Mouse (Mus musculus): ENCODE measurements at regions not wholly inside any gene's neighbourhood (a gene's known extent, or its start where the extent isn't known, plus 50 kb on each side); places are given as distances from the start of the nearest gene placed in this dataset.
"Not testable (repeated sequence)": the region's sequence is repeated elsewhere in the genome, so short reads cannot be mapped to it uniquely, and the experiment has no call there.

GRCm38 (mm10) chr1:41900370-41900769, 795.2 kb upstream of the Pou3f3 start:
- Histone ChIP-seq H3K36me3 (ENCODE audit: control insufficient read depth, insufficient read depth, low read length) (no peaks in the 10 kb centered on the region), H3K4me2 (ENCODE audit: low read depth, low read length) (no peak overlapping the region), H3K4me3 (ENCODE audit: low read depth, low read length) (no peak overlapping the region), H3K4me1 (ENCODE audit: control insufficient read depth, insufficient read depth, low read length) (no peaks in the 10 kb centered on the region), H3K27ac (replicated peaks; ENCODE audit: low read depth, low read length) (no peak overlapping the region), H3K27me3 (replicated peaks; ENCODE audit: control insufficient read depth, insufficient read depth, low read length) (no peaks in the 10 kb centered on the region), H3K9ac (ENCODE audit: low read depth, low read length) (no peak overlapping the region), H3K9me3 (ENCODE audit: control insufficient read depth, low read length) (no peaks in the 10 kb centered on the region)
- WGBS: 77% methylated on average over 6 of the region's 6 CpGs
- no peak for ATAC-seq (ENCODE audit: low read depth)
- no peak for DNase-seq (ENCODE audit: low spot score)

- no peak for DNase-seq (ENCODE audit: low spot score)
- no peaks in the 10 kb centered on the region for H3K4me1 ChIP-seq (ENCODE audit: control insufficient read depth, insufficient read depth, low read length)
- H3K9ac ChIP-seq (ENCODE audit: low read depth, low read length): no peak overlapping the region
- no peak for ATAC-seq (ENCODE audit: low read depth)
- no peak overlapping the region for H3K27ac ChIP-seq (replicated peaks; ENCODE audit: low read depth, low read length)
- H3K9me3 ChIP-seq (ENCODE audit: control insufficient read depth, low read length): no peaks in the 10 kb centered on the region
- no peaks in the 10 kb centered on the region for H3K36me3 ChIP-seq (ENCODE audit: control insufficient read depth, insufficient read depth, low read length)
- H3K4me2 ChIP-seq (ENCODE audit: low read depth, low read length): no peak overlapping the region
- H3K4me3 ChIP-seq (ENCODE audit: low read depth, low read length): no peak overlapping the region
- WGBS: 80% methylated on average over 5 of the region's 5 CpGs
- no peaks in the 10 kb centered on the region for H3K27me3 ChIP-seq (replicated peaks; ENCODE audit: control insufficient read depth, insufficient read depth, low read length)
These were observed 789.6 kb upstream of the Pou3f3 start for GRCm38 (mm10) chr1:41905971-41906370.

GRCm38 (mm10) chr1:41908001-41908807, 787.4 kb upstream of the Pou3f3 start:
- H3K9ac ChIP-seq (ENCODE audit: low read depth, low read length): no peak overlapping the region
- no peak for ATAC-seq (ENCODE audit: low read depth)
- H3K27ac ChIP-seq (replicated peaks; ENCODE audit: low read depth, low read length): no peak overlapping the region
- no peaks in the 10 kb centered on the region for H3K36me3 ChIP-seq (ENCODE audit: control insufficient read depth, insufficient read depth, low read length)
- H3K4me1 ChIP-seq (ENCODE audit: control insufficient read depth, insufficient read depth, low read length): no peaks in the 10 kb centered on the region
- no peak overlapping the region for H3K4me2 ChIP-seq (ENCODE audit: low read depth, low read length)
- no peak overlapping the region for H3K4me3 ChIP-seq (ENCODE audit: low read depth, low read length)
- no peaks in the 10 kb centered on the region for H3K27me3 ChIP-seq (replicated peaks; ENCODE audit: control insufficient read depth, insufficient read depth, low read length)
- no peak for DNase-seq (ENCODE audit: low spot score)
- no peaks in the 10 kb centered on the region for H3K9me3 ChIP-seq (ENCODE audit: control insufficient read depth, low read length)
- WGBS: 69% methylated on average over 8 of the region's 8 CpGs

GRCm38 (mm10) chr1:41908808-41909110, 786.8 kb upstream of the Pou3f3 start:
- Histone ChIP-seq H3K4me2 (ENCODE audit: low read depth, low read length) (no peak overlapping the region), H3K9me3 (ENCODE audit: control insufficient read depth, low read length) (no peaks in the 10 kb centered on the region), H3K4me3 (ENCODE audit: low read depth, low read length) (no peak overlapping the region), H3K9ac (ENCODE audit: low read depth, low read length) (no peak overlapping the region), H3K36me3 (ENCODE audit: control insufficient read depth, insufficient read depth, low read length) (no peaks in the 10 kb centered on the region), H3K27ac (replicated peaks; ENCODE audit: low read depth, low read length) (no peak overlapping the region), H3K4me1 (ENCODE audit: control insufficient read depth, insufficient read depth, low read length) (no peaks in the 10 kb centered on the region), H3K27me3 (replicated peaks; ENCODE audit: control insufficient read depth, insufficient read depth, low read length) (no peaks in the 10 kb centered on the region)
- ATAC-seq (ENCODE audit: low read depth) (no peak), DNase-seq (ENCODE audit: low spot score) (no peak)
- 78% methylated on average over 5 of the region's 5 CpGs for WGBS

- WGBS: 49% methylated on average over 5 of the region's 5 CpGs
- Histone ChIP-seq H3K36me3 (ENCODE audit: control insufficient read depth, insufficient read depth, low read length) (no peaks in the 10 kb centered on the region), H3K27ac (replicated peaks; ENCODE audit: low read depth, low read length) (no peak overlapping the region), H3K4me3 (ENCODE audit: low read depth, low read length) (no peak overlapping the region), H3K4me1 (ENCODE audit: control insufficient read depth, insufficient read depth, low read length) (no peaks in the 10 kb centered on the region), H3K4me2 (ENCODE audit: low read depth, low read length) (no peak overlapping the region), H3K9me3 (ENCODE audit: control insufficient read depth, low read length) (no peaks in the 10 kb centered on the region), H3K27me3 (replicated peaks; ENCODE audit: control insufficient read depth, insufficient read depth, low read length) (no peaks in the 10 kb centered on the region), H3K9ac (ENCODE audit: low read depth, low read length) (no peak overlapping the region)
- no peak for ATAC-seq (ENCODE audit: low read depth)
- DNase-seq (ENCODE audit: low spot score): no peak
These were observed 785.8 kb upstream of the Pou3f3 start for GRCm38 (mm10) chr1:41909799-41910198.

GRCm38 (mm10) chr1:41916730-41917347, 778.7 kb upstream of the Pou3f3 start:
- ATAC-seq (ENCODE audit: low read depth): 0 out of 2 replicates have a peak, but pooled peaks have one; percentile 60

GRCm38 (mm10) chr1:41917807-41918206, 777.8 kb upstream of the Pou3f3 start:
- 76% methylated on average over 5 of the region's 5 CpGs for WGBS
- H3K27me3 ChIP-seq (replicated peaks; ENCODE audit: control insufficient read depth, insufficient read depth, low read length); H3K4me1 ChIP-seq (ENCODE audit: control insufficient read depth, insufficient read depth, low read length); H3K9ac ChIP-seq (ENCODE audit: low read depth, low read length); H3K36me3 ChIP-seq (ENCODE audit: control insufficient read depth, insufficient read depth, low read length); H3K4me3 ChIP-seq (ENCODE audit: low read depth, low read length); H3K9me3 ChIP-seq (ENCODE audit: control insufficient read depth, low read length); H3K4me2 ChIP-seq (ENCODE audit: low read depth, low read length); H3K27ac ChIP-seq (replicated peaks; ENCODE audit: low read depth, low read length); DNase-seq (ENCODE audit: low spot score): not testable (repeated sequence)
- 0 out of 2 replicates have a peak, but pooled peaks have one; percentile 22 for ATAC-seq (ENCODE audit: low read depth)

More at GRCm38 (mm10) chr1:41916730-41917347, 778.7 kb upstream of the Pou3f3 start:
- 41% methylated on average over 4 of the region's 4 CpGs for WGBS
- H3K27me3 ChIP-seq (replicated peaks; ENCODE audit: control insufficient read depth, insufficient read depth, low read length): no peaks in the 10 kb centered on the region; the same call in 1 of the 2 replicates
- H3K27ac ChIP-seq (replicated peaks; ENCODE audit: low read depth, low read length): no peak overlapping the region
- no peaks in the 10 kb centered on the region for H3K9me3 ChIP-seq (ENCODE audit: control insufficient read depth, low read length)
- peaks cover 6% of the 10 kb centered on the region; the same call in 1 of the 2 replicates for H3K4me1 ChIP-seq (ENCODE audit: control insufficient read depth, insufficient read depth, low read length)
- no peak overlapping the region for H3K9ac ChIP-seq (ENCODE audit: low read depth, low read length)
- no peaks in the 10 kb centered on the region for H3K36me3 ChIP-seq (ENCODE audit: control insufficient read depth, insufficient read depth, low read length)
- H3K4me2 ChIP-seq (ENCODE audit: low read depth, low read length): no peak overlapping the region
- peak; percentile 86 for DNase-seq (ENCODE audit: low spot score)
- H3K4me3 ChIP-seq (ENCODE audit: low read depth, low read length): no peak overlapping the region

- no peaks in the 10 kb centered on the region for H3K9me3 ChIP-seq (ENCODE audit: control insufficient read depth, low read length)
- H3K27ac ChIP-seq (replicated peaks; ENCODE audit: low read depth, low read length): no peak overlapping the region
- H3K9ac ChIP-seq (ENCODE audit: low read depth, low read length): no peak overlapping the region
- ATAC-seq (ENCODE audit: low read depth): peak; percentile 57; the same call in 1 of the 2 replicates
- no peaks in the 10 kb centered on the region; the same call in 1 of the 2 replicates for H3K27me3 ChIP-seq (replicated peaks; ENCODE audit: control insufficient read depth, insufficient read depth, low read length)
- H3K4me2 ChIP-seq (ENCODE audit: low read depth, low read length): no peak overlapping the region
- peak; percentile 50 for DNase-seq (ENCODE audit: low spot score)
- WGBS: 33% methylated on average over 11 of the region's 11 CpGs
- H3K4me1 ChIP-seq (ENCODE audit: control insufficient read depth, insufficient read depth, low read length): peaks cover 6% of the 10 kb centered on the region; the same call in 1 of the 2 replicates
- H3K4me3 ChIP-seq (ENCODE audit: low read depth, low read length): no peak overlapping the region
- H3K36me3 ChIP-seq (ENCODE audit: control insufficient read depth, insufficient read depth, low read length): no peaks in the 10 kb centered on the region
These were observed 776.9 kb upstream of the Pou3f3 start for GRCm38 (mm10) chr1:41918394-41919262.

All from embryonic facial prominence, embryonic 14.5 days (tissue).